Mouse (Mus musculus) lung, postnatal 0 days (tissue): ENCODE results near the gene Grik2. TPM values are rescaled to one million over a fixed set of nuclear protein-coding genes. Genes with fewer than 3 reads are reported as not detected.

ENCODE experiments used
- ATAC-seq: fragments of 200-750 bp; cut with Nextera tagmentation; 2 replicates; pipeline ENCODE4 v1.8.0; 2017; ENCODE audit warnings: moderate library complexity
- DNase-seq: peaks from one replicate; pipeline ENCODE4 v3.0.0-alpha.2; 2016; ENCODE audit warnings: low spot score
- H3K27ac ChIP-seq: fragments of 300-500 bp; sonication (generic); 2 replicates; pipeline ENCODE4 v1.5.1; 2014; ENCODE audit warnings: antibody characterized with exemption, mild to moderate bottlenecking, low read length, mixed read lengths
- H3K27me3 ChIP-seq: fragments of 300-500 bp; sonication (generic); replicated peaks from 2 replicates; pipeline ENCODE4 v1.6.1; 2014; ENCODE audit warnings: low read length, mixed read lengths; ENCODE audit not compliant: insufficient read depth
- H3K36me3 ChIP-seq: fragments of 300-500 bp; sonication (generic); 2 replicates; pipeline ENCODE4 v1.6.1; 2014; ENCODE audit warnings: low read length, mixed read lengths; ENCODE audit not compliant: insufficient read depth
- H3K4me1 ChIP-seq: fragments of 300-500 bp; sonication (generic); 2 replicates; pipeline ENCODE4 v1.6.1; 2014; ENCODE audit warnings: antibody characterized with exemption, low read depth, low read length, mixed read lengths; ENCODE audit not compliant: insufficient read depth
- H3K4me2 ChIP-seq: fragments of 300-500 bp; sonication (generic); replicated peaks from 2 replicates; pipeline ENCODE4 v1.6.1; 2014; ENCODE audit warnings: low read depth, mild to moderate bottlenecking, low read length, moderate library complexity, mixed read lengths
- H3K4me3 ChIP-seq: fragments of 300-500 bp; sonication (generic); 2 replicates; pipeline ENCODE4 v1.5.1; 2014; ENCODE audit warnings: low read depth, low read length
- H3K9ac ChIP-seq: fragments of 300-500 bp; sonication (generic); replicated peaks from 2 replicates; pipeline ENCODE4 v1.6.1; 2014; ENCODE audit warnings: low read depth, mild to moderate bottlenecking
- H3K9me3 ChIP-seq: fragments of 300-500 bp; sonication (generic); 2 replicates; pipeline ENCODE4 v1.6.1; 2016; ENCODE audit warnings: low read length, mixed read lengths
- CTCF ChIP-seq: IDR thresholded peaks from 2 replicates; pipeline ENCODE4 v1.5.1; 2016; ENCODE audit warnings: antibody characterized with exemption, mild to moderate bottlenecking
- EP300 ChIP-seq: IDR thresholded peaks from 2 replicates; pipeline ENCODE4 v1.6.1; 2016; ENCODE audit warnings: antibody characterized with exemption, mild to moderate bottlenecking, control low read depth
- WGBS: fragments of 180-500 bp; shearing (Covaris S2); extraction: QIAGEN DNeasy Blood & Tissue Kit; methylation state at CpG from one replicate; pipeline ENCODE4 v1.1.7; 2014; 5-methylcytosine and 5-hydroxymethylcytosine counted together
- polyA plus RNA-seq: library from polyadenylated mRNA; unstranded; fragments of >200 nt; fragmentation: Nextera tagmentation; extraction: Ambion mirVana; gene quantifications from 2 replicates; pipeline ENCODE4 v1.2.1, GENCODE M21; 2015

Grik2 gene
- polyA plus RNA-seq, 1 experiment from 2014 or later = 0.12 TPM

GRCm38 (mm10) chr10:49597652-49598051, 190.9 kb downstream of the Grik2 start:
- ATAC-seq = no peak
- WGBS = 65% methylated on average over 2 of the region's 2 CpGs
- TF ChIP-seq CTCF (no peak), EP300 (no peak)
- H3K9ac ChIP-seq = no peak overlapping the region
- H3K4me2 ChIP-seq = no peak overlapping the region
- H3K4me1 ChIP-seq = no peaks in the 10 kb centered on the region
- H3K27ac ChIP-seq = no peak overlapping the region
- H3K36me3 ChIP-seq = no peaks in the 10 kb centered on the region
- H3K4me3 ChIP-seq = no peak overlapping the region
- no peaks in the 10 kb centered on the region for H3K27me3 ChIP-seq
- H3K9me3 ChIP-seq = no peaks in the 10 kb centered on the region
- no peak for DNase-seq

- Histone ChIP-seq H3K4me2 (no peak overlapping the region), H3K36me3 (no peaks in the 10 kb centered on the region), H3K9me3 (no peaks in the 10 kb centered on the region), H3K27me3 (no peaks in the 10 kb centered on the region), H3K4me1 (no peaks in the 10 kb centered on the region), H3K9ac (no peak overlapping the region), H3K4me3 (no peak overlapping the region), H3K27ac (no peak overlapping the region)
- no peak for TF ChIP-seq EP300
- TF ChIP-seq CTCF = no peak
- ATAC-seq (no peak), DNase-seq (no peak)
- WGBS = 75% methylated on average over 7 of the region's 7 CpGs
Observed at GRCm38 (mm10) chr10:49573514-49573913, 215.1 kb downstream of the Grik2 start.

GRCm38 (mm10) chr10:49559872-49560407, 228.6 kb downstream of the Grik2 start:
- Histone ChIP-seq H3K4me3 (no peak overlapping the region), H3K27ac (no peak overlapping the region), H3K4me2 (no peak overlapping the region), H3K9me3 (no peaks in the 10 kb centered on the region), H3K9ac (no peak overlapping the region), H3K36me3 (no peaks in the 10 kb centered on the region), H3K4me1 (no peaks in the 10 kb centered on the region), H3K27me3 (no peaks in the 10 kb centered on the region)
- DNase-seq (no peak), ATAC-seq (no peak)
- 68% methylated on average over 1 of the region's 1 CpGs for WGBS
- TF ChIP-seq CTCF (no peak), EP300 (no peak)

DNA sequence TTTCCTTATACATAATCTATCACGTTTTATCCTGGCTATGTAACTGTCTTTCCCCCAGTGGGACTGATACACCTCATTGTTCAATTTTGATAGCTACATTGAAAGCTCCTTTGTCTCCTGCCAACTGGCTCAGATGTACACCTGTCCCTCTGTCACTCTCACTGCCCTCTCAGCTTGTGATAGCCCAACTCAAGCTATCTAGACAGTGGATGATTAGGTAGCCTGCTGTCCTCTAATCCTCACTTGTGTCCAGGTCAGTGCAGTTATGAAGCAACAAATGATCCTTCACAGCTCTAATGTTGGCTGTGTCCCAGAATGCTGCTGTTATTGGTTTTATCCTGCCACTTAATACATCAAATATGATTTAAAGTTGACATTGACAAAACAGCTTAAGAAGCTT, 246.3 kb downstream of the Grik2 start:
- Histone ChIP-seq H3K9me3 (no peaks in the 10 kb centered on the region), H3K36me3 (no peaks in the 10 kb centered on the region), H3K27me3 (no peaks in the 10 kb centered on the region), H3K27ac (no peak overlapping the region), H3K4me2 (no peak overlapping the region), H3K4me3 (no peak overlapping the region), H3K9ac (no peak overlapping the region), H3K4me1 (no peaks in the 10 kb centered on the region)
- ATAC-seq (no peak), DNase-seq (no peak)
- 47% methylated on average over 1 of the region's 1 CpGs for WGBS
- TF ChIP-seq EP300 (no peak), CTCF (no peak)

- Histone ChIP-seq H3K4me3 (no peak overlapping the region), H3K27ac (no peak overlapping the region), H3K27me3 (no peaks in the 10 kb centered on the region), H3K4me2 (no peak overlapping the region), H3K9ac (no peak overlapping the region), H3K4me1 (no peaks in the 10 kb centered on the region), H3K36me3 (no peaks in the 10 kb centered on the region), H3K9me3 (no peaks in the 10 kb centered on the region)
- ATAC-seq (no peak), DNase-seq (no peak)
- TF ChIP-seq CTCF (no peak), EP300 (no peak)
- WGBS = 100% methylated on average over 1 of the region's 1 CpGs
Observed at GRCm38 (mm10) chr10:49519752-49520151, 268.8 kb downstream of the Grik2 start.

- Histone ChIP-seq H3K27me3 (no peaks in the 10 kb centered on the region), H3K36me3 (no peaks in the 10 kb centered on the region), H3K4me3 (no peak overlapping the region), H3K9me3 (no peaks in the 10 kb centered on the region), H3K9ac (no peak overlapping the region), H3K27ac (no peak overlapping the region), H3K4me1 (no peaks in the 10 kb centered on the region), H3K4me2 (no peak overlapping the region)
- ATAC-seq (no peak), DNase-seq (no peak)
- no peak for TF ChIP-seq EP300
- TF ChIP-seq CTCF = no peak
- WGBS = 37% methylated on average over 1 of the region's 1 CpGs
Observed at GRCm38 (mm10) chr10:49500628-49501027, 287.9 kb downstream of the Grik2 start.

DNA sequence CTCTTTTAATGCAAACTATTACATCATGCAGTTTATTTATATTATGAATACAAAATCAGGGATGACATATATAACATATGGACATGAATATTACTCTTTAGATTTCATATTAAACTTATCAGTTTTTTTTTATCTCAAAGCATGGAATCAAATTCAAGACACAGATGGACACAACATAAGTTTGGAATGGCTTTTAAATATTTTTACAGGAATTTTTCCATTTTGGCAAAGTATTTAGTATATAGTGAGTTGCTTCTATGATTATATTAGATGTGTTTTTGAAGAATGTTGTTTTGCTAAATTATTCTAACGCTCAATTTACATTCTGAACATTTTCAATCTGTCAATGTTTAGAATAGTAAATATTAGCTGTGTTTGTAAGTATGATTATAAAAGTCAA, 291.3 kb downstream of the Grik2 start:
- Histone ChIP-seq H3K4me3 (no peak overlapping the region), H3K27ac (no peak overlapping the region), H3K4me2 (no peak overlapping the region), H3K9me3 (no peaks in the 10 kb centered on the region), H3K36me3 (no peaks in the 10 kb centered on the region), H3K4me1 (no peaks in the 10 kb centered on the region), H3K9ac (no peak overlapping the region), H3K27me3 (no peaks in the 10 kb centered on the region)
- 61% methylated on average over 1 of the region's 1 CpGs for WGBS
- ATAC-seq = no peak
- no peak for DNase-seq
- no peak for TF ChIP-seq EP300
- no peak for TF ChIP-seq CTCF
